Mouse (Mus musculus) kidney, postnatal 4 days (tissue): ENCODE data around the gene Zfp618.
A peak's percentile ranks its signal among the peaks of the same experiment; 100 is the strongest.

Experiments used
- DNase-seq, 2 experiments: peaks; one replicate each; pipeline ENCODE4 v3.0.0; 2021; ENCODE audit warnings: mixed read lengths in 2 of 2

Gene Zfp618

DNA sequence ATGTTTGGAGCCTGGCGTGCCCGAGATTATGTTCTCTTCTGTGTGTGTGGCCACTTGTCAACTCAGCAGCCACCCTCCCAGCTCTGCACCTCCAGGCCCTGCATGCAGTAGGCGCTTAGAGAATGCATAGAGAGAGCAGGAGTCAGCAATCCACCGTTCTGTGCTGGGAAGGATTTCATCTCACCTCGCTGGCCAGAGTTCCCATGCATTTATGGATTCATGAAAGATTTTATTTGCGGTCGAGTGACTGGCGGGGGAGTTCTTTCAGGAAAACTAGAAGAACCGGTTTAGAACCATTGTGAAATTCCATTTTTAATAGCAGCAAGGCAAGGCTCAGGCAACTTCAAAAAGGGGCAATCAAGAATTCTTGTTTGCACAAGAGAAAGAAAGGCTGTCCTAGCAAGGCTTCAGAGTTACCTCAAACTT is 67.2 kb downstream of the Zfp618 start:
- peak; percentile 43 to 58 for DNase-seq

DNA sequence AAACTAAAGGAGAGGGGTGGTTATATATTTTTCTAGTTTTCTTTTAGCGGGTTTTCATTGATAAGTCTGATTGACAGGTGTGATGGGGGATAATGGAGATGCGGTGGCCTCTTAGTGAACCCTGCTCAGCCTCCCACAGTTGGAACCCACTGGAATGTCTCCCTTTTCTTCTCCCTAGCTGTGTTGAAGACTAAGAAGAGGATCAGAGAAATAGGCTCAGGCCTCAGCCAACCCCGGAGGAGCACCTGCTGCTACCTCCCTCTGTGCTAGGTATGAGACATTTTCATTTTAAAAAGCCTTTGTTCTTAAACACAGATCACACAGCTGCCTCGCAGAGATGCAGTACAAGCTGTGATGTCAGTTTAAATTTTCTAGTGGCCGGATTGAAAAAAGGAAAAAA is 68.4 kb downstream of the Zfp618 start:
- DNase-seq = no peak

DNA sequence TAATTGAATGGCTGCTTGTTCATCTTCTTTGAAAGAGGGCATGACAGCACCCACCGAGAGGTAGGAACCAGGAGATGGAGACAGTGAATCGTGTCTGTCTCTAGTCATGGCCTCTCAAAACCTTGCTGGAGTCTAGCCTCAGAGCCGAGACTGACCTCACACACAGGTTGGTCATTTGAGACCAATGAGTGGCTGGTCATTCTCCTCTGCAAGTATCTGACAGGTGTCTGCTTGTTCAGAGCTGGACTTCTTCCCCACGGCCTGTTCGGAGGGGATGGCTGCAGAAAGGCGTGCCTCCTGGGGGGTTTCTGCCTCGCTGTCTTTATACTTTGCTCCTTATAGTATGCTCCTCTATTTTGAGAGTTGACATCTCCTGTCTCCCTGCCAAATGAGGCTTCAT is 70.6 kb downstream of the Zfp618 start:
- DNase-seq = peak in 1 of 2 experiments; percentile 2

DNA sequence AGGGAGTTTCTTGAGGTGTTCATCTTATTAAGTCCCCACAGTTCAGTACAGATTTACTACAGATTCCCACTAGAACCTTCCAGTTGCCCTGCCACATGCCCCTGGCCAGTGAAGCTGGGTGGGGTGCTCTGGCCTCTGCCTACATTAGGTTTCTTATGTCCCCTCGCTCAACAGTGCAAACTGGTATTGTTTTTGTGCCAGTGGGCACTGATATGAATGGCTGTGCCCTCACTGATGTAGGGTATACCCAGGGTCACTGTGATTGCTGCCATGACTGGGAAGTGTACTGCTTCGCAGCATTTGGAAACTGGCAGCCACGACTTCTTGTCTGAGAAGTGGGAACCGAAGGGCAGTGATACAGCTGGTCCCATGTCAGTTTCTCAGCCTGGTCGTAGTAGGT is 71.4 kb downstream of the Zfp618 start:
- DNase-seq = peak in 1 of 2 experiments; percentile 3

DNA sequence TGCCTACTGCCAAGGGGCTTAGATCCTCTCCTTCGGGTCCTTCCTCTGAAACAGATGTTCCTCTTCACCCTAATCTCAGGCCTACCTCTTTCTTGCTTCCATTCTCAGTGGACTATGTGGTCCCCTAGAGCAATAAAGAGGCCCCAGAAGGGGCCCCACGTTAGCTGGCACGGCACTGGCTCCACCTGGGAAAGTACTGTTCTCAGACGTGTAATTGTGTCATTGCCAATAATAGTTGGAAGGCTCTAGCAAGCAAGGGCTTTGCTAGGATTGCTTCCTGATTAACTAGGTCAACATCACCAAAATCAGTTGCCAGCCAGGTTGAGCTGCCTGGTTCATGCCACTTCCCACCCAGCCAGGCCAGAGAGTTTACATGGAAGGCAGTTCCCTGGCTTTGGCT is 72.2 kb downstream of the Zfp618 start:
- peak in 1 of 2 experiments; percentile 12 for DNase-seq

DNA sequence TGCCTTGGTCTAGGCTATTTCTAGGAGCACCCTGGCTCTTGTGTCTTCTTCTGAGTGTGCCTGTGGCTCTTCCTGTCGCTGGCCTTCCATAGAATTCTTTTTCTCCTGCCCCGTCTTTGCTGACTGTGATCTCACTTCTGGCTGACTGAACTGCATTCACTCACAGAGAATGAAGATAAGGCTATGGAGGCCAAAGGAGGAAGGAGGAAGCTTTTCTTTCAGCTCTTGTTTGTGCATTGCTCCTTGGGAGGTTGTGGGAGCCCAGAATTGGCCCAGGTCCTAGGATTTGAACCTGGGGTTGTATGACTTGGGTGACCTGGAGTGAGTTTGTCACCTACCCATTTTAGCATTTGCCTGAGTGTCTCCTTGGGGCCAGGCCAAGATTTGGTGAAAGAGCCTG is 72.9 kb downstream of the Zfp618 start:
- DNase-seq = peak; percentile 6 to 15

DNA sequence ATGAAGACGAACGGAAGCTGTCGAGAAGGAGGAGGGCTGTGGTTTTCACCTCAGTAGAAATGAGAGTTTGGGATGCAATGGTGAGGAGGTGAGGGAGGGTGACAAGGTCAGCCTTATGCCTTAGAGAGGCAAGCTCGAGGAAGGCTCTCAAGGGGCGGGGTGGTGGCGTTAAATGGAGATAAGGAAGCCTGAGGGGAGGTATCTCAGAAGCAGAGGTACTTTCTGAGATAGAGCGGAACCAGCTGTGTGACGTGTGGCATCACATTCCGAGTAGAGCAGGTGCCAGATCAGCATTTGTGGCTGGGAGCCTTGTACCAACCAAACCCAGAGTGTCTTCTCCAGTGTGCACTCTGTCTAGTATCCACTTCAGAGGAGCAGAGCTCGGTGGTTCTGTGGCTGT is 73.6 kb downstream of the Zfp618 start:
- DNase-seq = peak in 1 of 2 experiments; percentile 1

DNA sequence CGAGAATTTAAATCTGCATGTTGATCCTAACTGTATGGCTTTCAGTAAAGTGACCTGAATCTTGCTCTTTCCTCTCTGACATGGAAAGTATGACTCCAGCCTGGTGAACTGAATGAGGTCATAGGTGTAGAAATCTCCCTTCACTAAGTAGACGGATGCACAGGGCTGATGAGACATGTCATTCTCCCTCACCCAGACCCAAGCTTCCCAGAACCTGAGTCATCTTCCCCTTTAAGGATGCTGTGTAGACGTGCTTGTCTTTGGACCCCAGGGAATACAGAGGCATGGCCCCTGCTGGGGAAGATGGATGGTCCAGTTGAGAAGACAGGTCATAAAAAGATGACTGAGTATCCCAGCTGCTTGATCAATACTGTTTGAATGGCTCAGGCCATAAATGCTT is 83.2 kb downstream of the Zfp618 start:
- DNase-seq = peak; percentile 1 to 2

DNA sequence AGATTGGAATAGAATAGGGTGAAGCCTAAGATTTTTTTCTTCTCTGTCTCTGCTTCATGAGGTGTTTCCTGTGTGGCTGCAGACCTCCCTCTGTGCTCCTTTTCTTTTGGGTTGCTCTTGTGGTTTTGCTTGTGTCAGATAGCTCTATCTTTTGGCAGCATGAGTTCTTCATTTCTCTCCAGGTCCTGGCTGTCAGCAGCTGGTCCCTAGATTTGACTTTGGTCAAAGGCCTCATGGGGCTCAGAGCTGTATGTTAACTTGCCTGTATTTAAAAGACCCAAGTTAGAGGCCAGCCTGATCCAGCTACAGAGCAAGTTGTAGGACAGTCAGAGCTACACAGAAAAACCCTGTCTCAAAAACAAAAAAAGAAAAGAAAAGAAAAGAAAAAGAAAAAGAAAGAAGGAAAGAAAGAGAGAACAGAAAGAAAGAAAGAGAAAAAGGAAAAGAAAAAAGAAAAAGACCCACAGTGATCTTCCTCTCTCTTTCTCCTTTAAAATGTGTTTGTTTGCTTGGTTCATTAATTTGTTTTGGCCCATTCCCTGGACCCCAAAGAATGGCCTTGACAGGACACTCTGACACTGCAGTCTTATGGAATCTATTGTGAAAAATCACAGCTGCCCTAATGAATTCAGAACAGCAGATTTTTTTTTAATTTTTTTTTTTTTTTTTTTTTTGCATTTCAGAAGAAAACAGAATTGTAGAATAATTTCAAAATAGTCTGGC is 84.4 kb downstream of the Zfp618 start:
- peak; percentile 29 to 51 for DNase-seq

DNA sequence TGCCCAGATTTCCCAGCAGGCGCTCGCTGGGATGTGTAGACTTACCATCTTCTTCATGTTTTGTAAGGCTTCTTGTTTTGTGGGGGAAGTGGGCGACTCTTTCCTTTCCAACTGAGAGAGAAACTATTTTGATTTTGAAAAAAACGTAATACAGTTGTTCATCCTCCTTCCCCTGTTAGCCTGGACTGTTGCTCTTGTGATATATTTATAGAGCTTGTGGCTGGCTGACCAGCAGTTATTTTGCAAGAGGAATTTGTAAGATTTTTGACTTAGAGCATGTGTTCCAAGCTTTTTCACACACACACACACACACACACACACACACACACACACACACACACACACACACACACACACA is 84.9 kb downstream of the Zfp618 start:
- peak; percentile 24 to 50 for DNase-seq

DNA sequence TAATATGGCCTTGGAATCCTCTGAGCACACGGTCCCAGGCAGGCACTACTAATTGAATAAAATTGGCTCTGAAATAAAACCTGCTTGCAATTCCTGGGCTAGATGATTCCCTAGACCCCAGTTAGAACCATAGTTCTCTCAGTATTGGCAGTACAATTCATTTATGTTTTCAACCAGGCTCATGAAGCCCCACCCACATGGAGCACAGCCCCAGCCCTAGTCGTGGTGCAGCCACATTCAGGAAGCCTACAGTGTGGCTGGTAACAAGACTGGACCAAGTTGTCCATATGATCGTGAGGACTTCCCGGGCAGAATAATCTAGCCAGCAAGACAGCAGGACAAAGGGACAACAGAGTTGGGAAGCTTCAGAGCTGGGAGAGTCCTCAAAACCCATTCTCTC is 85.6 kb downstream of the Zfp618 start:
- peak; percentile 14 to 20 for DNase-seq

DNA sequence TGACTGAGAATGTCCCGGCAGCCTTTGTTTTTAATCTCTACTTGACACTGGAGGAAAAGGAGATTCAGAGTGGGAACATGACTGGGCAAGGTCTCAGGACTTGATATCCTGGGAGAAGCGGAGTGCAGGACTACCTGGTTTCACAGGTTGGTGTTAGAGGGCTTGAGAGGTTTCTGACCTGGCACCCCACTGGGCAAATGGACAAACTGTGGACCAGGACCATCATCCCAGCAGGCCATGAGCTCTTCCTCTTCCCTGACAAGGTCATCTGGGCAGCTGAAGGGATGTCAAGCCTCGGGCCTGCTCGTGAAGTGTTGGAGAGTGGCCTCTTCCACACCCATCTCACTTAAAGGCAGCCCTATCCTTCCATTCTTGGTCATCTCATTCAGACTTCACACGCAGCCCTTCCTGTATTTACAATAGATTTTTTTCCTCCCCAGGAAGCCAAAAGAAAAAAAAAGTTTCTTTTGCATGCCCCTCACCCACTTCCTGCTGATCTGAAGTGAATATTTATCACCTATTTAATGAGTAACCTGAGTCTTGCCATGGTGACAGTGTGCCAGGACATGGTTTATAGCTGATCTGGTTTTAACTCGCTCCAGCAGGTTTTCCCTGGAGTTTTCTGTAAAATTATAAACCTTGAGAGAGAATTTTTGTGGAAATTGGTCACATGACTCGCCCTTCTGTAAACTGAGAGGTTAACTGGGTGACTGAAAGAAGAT is 86.7 kb downstream of the Zfp618 start:
- DNase-seq = peak; percentile 59 to 70

DNA sequence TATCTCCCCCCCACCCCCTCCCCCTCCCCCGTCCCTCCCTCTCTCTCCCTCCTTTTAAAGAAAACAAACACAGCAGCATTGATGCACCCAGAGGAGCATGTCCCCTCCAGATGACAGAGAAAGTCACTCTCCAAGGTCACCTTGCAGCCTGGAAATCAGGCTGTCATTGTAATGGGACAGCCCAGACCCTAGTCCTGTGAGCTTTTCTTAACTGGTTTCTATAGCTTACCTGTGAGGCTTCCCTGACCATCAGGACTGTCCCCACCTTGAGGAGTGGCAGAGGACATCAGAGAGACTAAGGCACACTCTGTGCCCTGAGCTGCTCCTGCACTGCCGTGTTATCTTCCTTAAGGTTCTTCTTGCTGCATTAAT is 87.3 kb downstream of the Zfp618 start:
- DNase-seq = peak in 1 of 2 experiments; percentile 21

DNA sequence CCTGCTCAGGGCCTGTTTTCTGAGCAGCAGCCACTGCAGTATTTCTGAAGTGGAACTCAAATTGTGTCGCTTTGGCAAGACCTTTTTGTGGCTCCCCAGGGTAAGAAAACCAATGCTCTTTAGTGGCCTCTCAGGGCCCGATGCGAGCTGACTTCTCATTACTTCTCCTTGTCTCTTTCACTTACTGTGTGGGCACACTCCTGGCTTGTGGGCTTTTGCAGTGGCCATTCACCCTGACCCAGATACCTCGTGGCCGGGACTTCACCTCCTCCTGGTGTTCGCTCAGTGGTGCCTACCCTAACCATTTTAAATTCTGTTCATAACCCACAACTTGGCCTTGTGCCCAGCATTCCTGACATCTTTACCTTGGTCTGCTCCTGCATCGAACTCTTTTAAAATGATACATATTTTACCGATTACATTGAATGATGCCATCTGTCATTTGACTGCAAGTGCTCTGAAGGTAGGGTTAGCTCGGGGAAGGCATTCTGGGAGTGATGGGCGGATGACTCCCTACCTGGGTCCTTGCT is 89.9 kb downstream of the Zfp618 start:
- DNase-seq = peak; percentile 29 to 45

DNA sequence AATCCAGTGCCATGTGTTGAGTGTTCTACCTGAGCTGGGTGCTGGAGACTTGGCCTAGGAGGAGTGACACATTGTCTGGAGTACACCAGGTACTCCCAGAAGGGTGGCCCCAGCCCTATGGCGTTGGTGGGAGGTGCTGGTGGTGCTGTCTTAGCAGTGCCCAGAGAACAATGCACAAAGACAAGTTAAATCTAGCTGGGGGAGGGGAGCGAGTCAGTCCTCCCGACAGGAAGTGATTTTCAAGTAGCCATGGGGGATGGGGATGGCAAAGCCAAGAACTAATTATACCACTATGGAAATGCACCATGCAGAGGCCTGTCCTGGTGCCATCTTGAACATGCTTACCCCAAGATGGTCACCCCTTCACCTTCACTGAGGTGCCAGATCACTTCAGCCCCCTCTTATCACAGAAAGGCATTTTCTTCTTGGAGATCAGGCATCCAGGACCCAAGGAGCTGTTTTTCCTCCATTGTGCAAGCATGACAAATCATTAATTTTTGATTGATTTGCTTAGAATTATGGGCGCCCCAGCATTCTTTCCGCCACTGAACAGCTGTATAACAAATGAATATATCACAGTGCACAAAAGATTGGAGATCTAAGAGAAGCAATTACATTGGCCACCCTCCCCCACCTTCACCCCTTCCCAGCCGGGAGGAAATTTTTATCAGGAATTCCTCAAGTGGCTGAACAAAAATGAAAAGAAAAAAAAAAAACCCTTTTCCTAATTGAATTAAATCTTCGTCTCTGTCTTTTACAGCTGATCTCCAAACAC is 91.5 kb downstream of the Zfp618 start:
- DNase-seq = peak; percentile 62 to 72

DNA sequence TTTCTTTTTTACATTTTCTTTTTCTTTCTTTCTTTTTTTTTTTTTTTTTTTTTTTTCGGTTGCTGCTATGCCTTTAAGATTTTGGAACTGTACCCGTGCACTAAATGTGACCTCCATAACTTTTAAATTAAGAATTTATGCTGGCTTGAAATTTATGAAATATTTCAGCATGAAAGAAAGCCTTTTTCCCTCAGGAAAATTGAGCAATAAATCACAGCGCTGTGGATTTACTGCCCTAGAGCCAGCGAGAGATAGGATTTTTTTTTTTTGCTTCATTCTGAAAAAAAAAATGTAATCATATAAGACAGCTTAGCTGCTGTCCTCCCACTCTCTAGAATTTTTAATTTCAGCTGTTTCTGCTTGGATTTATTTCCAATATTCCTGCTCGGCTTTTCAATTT is 92.2 kb downstream of the Zfp618 start:
- peak in 1 of 2 experiments; percentile 5 for DNase-seq

DNA sequence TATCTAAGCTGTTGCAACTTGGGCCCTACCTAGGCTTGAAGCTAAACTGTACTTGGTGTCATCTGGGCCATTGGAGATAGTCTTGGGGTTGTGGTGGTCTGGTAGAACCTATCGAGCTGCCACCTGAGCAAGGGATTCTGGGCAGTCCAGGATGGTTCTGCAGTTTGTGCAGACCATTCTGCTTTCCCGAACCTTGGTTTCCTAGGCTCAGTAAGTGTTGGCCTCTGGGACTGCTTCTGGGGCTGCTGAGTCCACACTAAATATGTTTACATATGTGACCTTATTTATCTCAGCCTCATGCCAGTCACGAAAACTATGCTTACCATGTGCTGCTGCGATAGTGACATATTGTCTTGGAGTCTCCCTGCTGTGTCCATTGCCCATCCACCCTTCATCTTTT is 93.3 kb downstream of the Zfp618 start:
- peak in 1 of 2 experiments; percentile 2 for DNase-seq

DNA sequence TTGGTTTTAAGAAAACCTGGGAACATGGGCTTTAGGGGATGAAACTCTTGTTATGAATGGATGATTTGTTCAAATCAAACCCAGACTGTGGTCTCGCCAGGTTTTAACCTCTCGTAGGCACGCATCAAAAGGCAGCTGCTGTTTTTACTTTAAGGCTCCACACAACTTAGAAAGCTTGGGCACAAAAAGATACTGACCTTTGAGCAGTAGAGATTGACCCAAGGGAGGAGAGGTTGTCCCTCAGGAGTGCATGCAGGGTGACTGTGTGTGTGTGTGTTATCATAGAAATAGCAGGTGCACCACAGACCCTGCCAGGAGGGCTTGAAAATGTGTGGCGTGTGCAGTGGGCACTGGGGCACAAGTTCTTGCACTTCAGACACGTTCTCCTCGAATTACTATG is 95.0 kb downstream of the Zfp618 start:
- DNase-seq = peak in 1 of 2 experiments; percentile 6

DNA sequence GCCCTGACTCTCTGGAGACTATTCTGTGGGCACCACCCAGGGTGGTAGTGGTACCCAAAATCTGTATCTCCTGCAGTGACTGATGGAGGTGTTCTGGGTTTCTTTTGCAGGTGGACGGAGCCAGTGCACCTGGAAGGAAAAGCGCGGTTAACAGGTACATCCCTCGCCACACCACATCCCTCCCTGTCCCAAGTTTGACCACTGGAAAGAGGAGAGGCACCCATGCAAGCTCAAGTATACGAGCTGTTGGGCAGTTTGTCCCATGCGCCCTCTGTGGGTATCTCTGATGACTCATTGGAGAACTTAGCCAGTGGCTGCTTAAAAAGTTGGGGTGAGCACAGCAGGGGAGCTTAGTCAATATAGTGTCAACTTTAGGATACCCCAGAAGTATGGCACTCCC is 96.0 kb downstream of the Zfp618 start:
- DNase-seq = peak in 1 of 2 experiments; percentile 3

DNA sequence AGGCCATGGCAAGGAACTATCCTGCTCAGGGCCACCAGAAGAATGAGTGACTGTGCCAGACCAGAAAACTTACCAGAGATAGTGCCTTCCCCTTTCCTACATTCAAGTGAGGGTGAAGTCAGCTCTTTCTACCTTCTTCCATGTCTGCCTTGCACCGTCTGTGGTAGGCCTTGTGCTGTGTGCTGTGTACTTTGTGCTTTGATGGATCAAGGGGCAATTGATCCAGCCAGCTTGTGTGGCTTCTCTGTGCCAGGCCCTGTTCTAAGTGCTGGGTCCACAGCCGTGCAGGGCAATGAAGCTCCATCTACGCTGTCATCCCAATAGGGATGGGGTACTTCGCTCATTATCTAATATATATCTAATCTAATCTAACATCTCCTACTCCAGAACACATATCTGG is 98.0 kb downstream of the Zfp618 start:
- no peak for DNase-seq

DNA sequence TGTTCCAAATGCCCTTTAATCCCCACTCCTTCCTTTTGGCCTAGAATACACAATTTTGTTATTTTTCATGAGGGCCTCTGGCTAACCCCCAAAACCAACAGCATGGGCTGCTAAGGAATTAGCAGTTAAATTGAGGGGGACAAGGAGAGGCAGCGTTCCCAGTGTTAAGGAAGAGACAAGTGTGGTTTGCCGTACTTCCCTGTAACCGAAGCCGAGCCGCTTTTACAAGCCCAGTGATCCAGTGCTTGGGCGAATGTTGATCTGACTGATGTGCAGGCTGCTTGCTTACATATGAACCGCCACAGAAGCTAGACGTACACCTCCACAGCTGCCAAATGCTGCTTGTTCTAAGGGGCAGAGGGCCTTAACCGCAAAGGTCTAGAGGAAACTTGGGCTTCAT is 99.5 kb downstream of the Zfp618 start:
- peak; percentile 56 to 66 for DNase-seq

DNA sequence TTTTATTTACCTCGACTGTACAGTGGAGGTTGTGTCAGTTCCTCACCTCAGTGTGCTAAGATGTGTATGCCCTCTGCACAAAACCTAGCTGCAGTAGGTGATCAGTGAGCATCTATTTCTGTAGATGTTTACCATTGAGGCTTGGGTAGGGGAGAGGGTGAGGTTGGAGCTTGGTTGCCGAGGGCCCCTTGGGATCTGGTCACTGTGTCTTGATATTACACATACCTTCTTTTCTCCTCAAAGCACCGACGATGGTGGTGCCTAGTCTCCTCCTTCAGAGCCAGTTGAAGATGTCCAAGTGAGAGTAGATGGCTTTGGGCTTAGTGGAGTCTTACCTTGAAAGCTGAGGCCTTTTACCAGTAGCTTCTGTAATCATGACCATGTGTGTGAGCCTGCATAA is 101.4 kb downstream of the Zfp618 start:
- no peak for DNase-seq

DNA sequence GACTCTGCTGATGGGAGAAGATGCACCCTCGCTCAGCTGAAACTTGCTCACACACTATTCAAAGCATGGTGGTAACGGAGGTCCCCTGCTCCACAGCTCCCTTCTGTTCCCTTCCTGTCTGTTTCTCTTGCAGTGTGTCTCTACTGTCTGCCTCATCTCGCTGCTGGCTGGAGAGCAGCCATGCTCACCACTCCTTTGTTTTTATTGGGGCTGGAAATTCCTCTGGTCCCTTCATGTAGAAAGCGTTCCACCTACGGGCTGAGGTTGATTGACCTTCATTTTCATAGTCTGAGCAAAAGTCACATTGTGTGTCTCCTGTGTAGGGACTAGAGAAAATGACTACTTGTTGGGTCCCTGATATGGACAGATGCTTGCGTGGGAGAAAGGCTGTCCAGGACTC is 102.4 kb downstream of the Zfp618 start:
- DNase-seq = peak; percentile 25 to 57
